Mouse (Mus musculus): Measurements from ENCODE around the gene 1700061G19Rik.

1700061G19Rik gene

GRCm38 (mm10) chr17:56874936-56875651, at the start of gene 1700061G19Rik:
Gene 1700061G19Rik (plus strand): TSS chr17:56875477.
- DNase-seq, result no peak

GRCm38 (mm10) chr17:56826718-56827117, 48.6 kb upstream of the 1700061G19Rik start:
- DNase-seq, result no peak

- DNase-seq, result no peak
Observed at GRCm38 (mm10) chr17:56829171-56829570, 46.1 kb upstream of the 1700061G19Rik start.

GRCm38 (mm10) chr17:56829795-56830194, 45.5 kb upstream of the 1700061G19Rik start:
- peak; percentile 30 for DNase-seq

GRCm38 (mm10) chr17:56830411-56831110, 44.7 kb upstream of the 1700061G19Rik start, which contains the start of gene Rfx2:
Gene Rfx2 (minus strand): TSS chr17:56831013.
- DNase-seq, result no peak

GRCm38 (mm10) chr17:56831111-56831816, 44.0 kb upstream of the 1700061G19Rik start:
- peak; percentile 99 for DNase-seq

- DNase-seq, result no peak
Observed at GRCm38 (mm10) chr17:56832918-56833317, 42.4 kb upstream of the 1700061G19Rik start.

- DNase-seq, result no peak
Observed at GRCm38 (mm10) chr17:56833381-56833780, 41.9 kb upstream of the 1700061G19Rik start.

GRCm38 (mm10) chr17:56836336-56836735, 38.9 kb upstream of the 1700061G19Rik start:
- no peak for DNase-seq

GRCm38 (mm10) chr17:56840524-56840923, 34.8 kb upstream of the 1700061G19Rik start:
- no peak for DNase-seq

- DNase-seq, result no peak
Observed at GRCm38 (mm10) chr17:56842173-56842572, 33.1 kb upstream of the 1700061G19Rik start.

GRCm38 (mm10) chr17:56843678-56844077, 31.6 kb upstream of the 1700061G19Rik start:
- DNase-seq, result no peak

- DNase-seq, result no peak
Observed at GRCm38 (mm10) chr17:56848785-56849184, 26.5 kb upstream of the 1700061G19Rik start.

- no peak for DNase-seq
Observed at GRCm38 (mm10) chr17:56849710-56850109, 25.6 kb upstream of the 1700061G19Rik start.

GRCm38 (mm10) chr17:56851167-56851566, 24.1 kb upstream of the 1700061G19Rik start:
- no peak for DNase-seq

- no peak for DNase-seq
Observed at GRCm38 (mm10) chr17:56855421-56855820, 19.9 kb upstream of the 1700061G19Rik start.

GRCm38 (mm10) chr17:56858216-56858615, 17.1 kb upstream of the 1700061G19Rik start:
- peak; percentile 76 for DNase-seq

- no peak for DNase-seq
Observed at GRCm38 (mm10) chr17:56858922-56859321, 16.4 kb upstream of the 1700061G19Rik start.

GRCm38 (mm10) chr17:56861197-56861596, 14.1 kb upstream of the 1700061G19Rik start:
- DNase-seq, result no peak

- DNase-seq, result no peak
Observed at GRCm38 (mm10) chr17:56866071-56866470, 9.2 kb upstream of the 1700061G19Rik start.

- no peak for DNase-seq
Observed at GRCm38 (mm10) chr17:56869481-56869977, 5.7 kb upstream of the 1700061G19Rik start.

- no peak for DNase-seq
Observed at GRCm38 (mm10) chr17:56870287-56870953, 4.9 kb upstream of the 1700061G19Rik start.

GRCm38 (mm10) chr17:56871767-56872166, 3.5 kb upstream of the 1700061G19Rik start:
- DNase-seq, result no peak
